Mouse (Mus musculus): ENCODE measurements at regions not wholly inside any gene's neighbourhood (a gene's known extent, or its start where the extent isn't known, plus 50 kb on each side); places are given as distances from the start of the nearest gene placed in this dataset.

DNA sequence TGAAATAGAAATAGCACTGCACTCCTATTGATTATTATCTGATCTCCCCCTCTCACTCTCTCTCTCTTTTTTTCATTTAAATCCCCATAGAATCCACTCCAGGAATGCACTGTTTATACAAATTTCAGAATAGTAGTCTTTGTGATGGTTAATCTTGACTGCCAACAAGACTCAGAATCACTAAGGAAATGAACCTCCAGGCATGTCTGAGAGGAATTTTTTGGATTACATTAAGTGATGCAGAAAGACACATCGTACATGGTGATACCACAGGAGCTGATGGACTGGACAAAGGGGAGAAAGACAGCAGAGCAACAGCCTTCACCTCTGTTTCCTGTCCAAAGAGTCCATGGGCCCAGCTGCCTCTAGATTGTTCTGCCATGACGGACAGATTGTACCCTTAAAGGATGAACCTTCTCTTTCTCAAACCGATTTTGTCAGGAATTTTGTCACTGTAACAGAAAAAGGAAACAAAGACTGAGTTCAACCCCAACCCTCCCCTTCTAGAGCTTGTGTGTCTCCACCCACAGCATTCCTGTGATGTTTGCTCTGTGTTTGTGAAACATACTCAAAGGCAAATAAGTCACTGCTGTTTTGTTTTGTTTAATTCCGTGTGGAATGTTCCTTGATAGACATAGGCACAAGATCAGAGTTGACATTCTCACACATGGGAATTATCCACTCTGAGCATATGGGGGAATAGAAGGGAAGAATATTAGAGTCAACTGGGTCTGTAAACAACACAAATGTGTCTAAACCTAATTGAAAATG, 59.1 kb upstream of the Gm34302 start:
- DNase-seq = no peak

DNA sequence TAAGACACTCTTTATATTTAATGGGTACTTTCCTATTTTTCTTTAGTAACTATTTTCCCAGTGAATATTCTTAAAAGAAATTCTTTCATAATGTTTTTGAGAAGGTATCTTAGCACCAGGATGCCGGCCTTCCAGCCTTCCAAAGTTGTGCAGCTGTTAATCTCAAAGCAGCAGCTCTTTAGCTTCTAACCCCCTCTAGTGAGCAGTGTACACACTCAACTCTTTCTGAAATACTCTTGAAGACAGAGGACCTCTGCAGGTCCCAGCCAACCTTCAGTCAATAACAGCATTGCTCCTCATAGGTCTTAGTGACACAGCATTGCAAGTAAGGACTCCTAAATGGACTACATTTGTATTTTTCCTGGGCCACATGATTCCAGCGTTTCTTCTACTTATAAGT, 55.2 kb upstream of the Gm34302 start:
- no peak for DNase-seq

DNA sequence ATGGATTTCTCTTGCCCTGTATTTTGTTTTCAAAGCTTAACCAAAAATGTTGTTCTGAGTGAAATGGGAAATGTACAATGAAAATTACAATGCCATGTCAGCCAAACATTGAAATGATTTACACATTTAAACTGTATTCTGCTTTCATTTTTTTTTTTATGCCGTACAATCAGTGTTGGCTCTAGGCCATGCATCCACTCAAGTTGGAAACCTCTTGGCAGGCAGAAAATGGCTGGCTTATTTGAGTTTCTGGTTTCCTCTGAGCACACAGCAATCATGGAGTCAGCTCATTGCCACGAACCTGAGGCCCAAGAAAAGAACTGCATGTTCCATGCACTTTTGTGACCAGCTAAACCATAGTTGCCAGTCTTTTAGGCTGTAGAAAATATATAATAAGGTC, 50.5 kb upstream of the Gm34302 start:
- DNase-seq = no peak
